Mouse (Mus musculus): ENCODE data around the gene Rpl22.

- TF ChIP-seq CTCF (IDR thresholded peaks at IDR 0.05; ENCODE audit: control insufficient read depth, insufficient read depth, low read length) (no peak), POLR2A (IDR thresholded peaks at IDR 0.05; ENCODE audit: borderline replicate concordance, control insufficient read depth, low read depth, low read length) (no peak)
Measured at GRCm38 (mm10) chr4:152359700-152360099, 34.2 kb downstream of the Rpl22 start.

All from bone marrow, adult 2 months (tissue).